Mouse (Mus musculus) cortical plate, adult 2 months (tissue): ENCODE data around the gene Fam19a5.

Source experiments
- CTCF ChIP-seq: fragments of 200-500 bp; IDR thresholded peaks from 2 replicates; pipeline ENCODE4 v1.5.1; 2011; ENCODE audit warnings: mild to moderate bottlenecking, control low read depth, low read length; ENCODE audit not compliant: insufficient read depth; ENCODE audit errors: extremely low read depth
- POLR2A ChIP-seq: fragments of 200-500 bp; IDR thresholded peaks from 2 replicates; pipeline ENCODE4 v1.6.1; 2011; ENCODE audit warnings: mild to moderate bottlenecking, low read length, control low read depth; ENCODE audit not compliant: insufficient read depth; ENCODE audit errors: extremely low read depth

- TF ChIP-seq POLR2A (no peak), CTCF (no peak)
Measured at GRCm38 (mm10) chr15:87765876-87766275, 221.8 kb downstream of the Fam19a5 start.
